Mouse (Mus musculus) liver, adult 2 months (tissue): ENCODE data around the gene Cnst. TPM values are rescaled to one million over a fixed set of nuclear protein-coding genes. Genes with fewer than 3 reads are reported as not detected.

ENCODE experiments used
- DNase-seq: peaks from one replicate; pipeline ENCODE4 v3.0.0-alpha.2; 2011; ENCODE audit warnings: low read depth, low spot score; ENCODE audit errors: extremely low read depth
- H3K27ac ChIP-seq: fragments of 200-500 bp; replicated peaks from 2 replicates; pipeline ENCODE4 v1.5.1; 2012; ENCODE audit warnings: low read depth, mild to moderate bottlenecking, control low read depth, inconsistent platforms, low read length; ENCODE audit not compliant: insufficient read depth
- H3K27me3 ChIP-seq: fragments of 200-500 bp; 2 replicates; pipeline ENCODE4 v1.6.1; 2012; ENCODE audit warnings: mild to moderate bottlenecking, moderate library complexity, low read length, inconsistent platforms; ENCODE audit not compliant: control insufficient read depth, insufficient read depth
- H3K36me3 ChIP-seq: fragments of 200-500 bp; 2 replicates; pipeline ENCODE4 v1.6.1; 2012; ENCODE audit warnings: low read length, inconsistent platforms; ENCODE audit not compliant: control insufficient read depth, insufficient read depth
- H3K4me1 ChIP-seq: fragments of 200-500 bp; 2 replicates; pipeline ENCODE4 v1.6.1; 2011; ENCODE audit warnings: low read length; ENCODE audit not compliant: control insufficient read depth, insufficient read depth
- H3K4me3 ChIP-seq: fragments of 200-500 bp; 2 replicates; pipeline ENCODE4 v1.5.1; 2011; ENCODE audit warnings: low read depth, mild to moderate bottlenecking, control low read depth, low read length, moderate library complexity; ENCODE audit not compliant: insufficient read depth
- H3K79me2 ChIP-seq: fragments of 200-500 bp; 2 replicates; pipeline ENCODE4 v1.6.1; 2012; ENCODE audit warnings: inconsistent platforms, mild to moderate bottlenecking, low read length, moderate library complexity; ENCODE audit not compliant: control insufficient read depth, insufficient read depth
- H3K9ac ChIP-seq: fragments of 200-500 bp; 2 replicates; pipeline ENCODE4 v1.6.1; 2012; ENCODE audit warnings: low read depth, mild to moderate bottlenecking, control low read depth, inconsistent platforms, low read length
- CTCF ChIP-seq: fragments of 200-500 bp; IDR thresholded peaks from 2 replicates; pipeline ENCODE4 v1.5.1; 2011; ENCODE audit warnings: low read depth, low read length, control low read depth
- POLR2A ChIP-seq: fragments of 200-500 bp; IDR thresholded peaks from 2 replicates; pipeline ENCODE4 v1.6.1; 2011; ENCODE audit warnings: low read length, control low read depth; ENCODE audit not compliant: insufficient read depth; ENCODE audit errors: extremely low read depth
- WGBS: fragments of 180-500 bp; shearing (Covaris S2); methylation state at CpG from one replicate; pipeline ENCODE4 v1.1.7; 2018; 5-methylcytosine and 5-hydroxymethylcytosine counted together
- polyA plus RNA-seq: library from polyadenylated mRNA; depleted of rRNA; stranded (reverse); fragments of >200 nt; gene quantifications from 2 replicates; pipeline ENCODE4 v1.2.3, GENCODE M21; 2012
- total RNA-seq: library from RNA; depleted of rRNA; stranded (reverse); fragments of >200 nt; gene quantifications from 2 replicates; pipeline ENCODE4 v1.2.3, GENCODE M21; 2014

The Cnst gene
- total and polyA plus RNA-seq, 2 experiments = 3.9 to 14.9 TPM

- H3K36me3 ChIP-seq = no peaks in the 10 kb centered on the region
- 74% methylated on average over 4 of the region's 4 CpGs for WGBS
- no peak for DNase-seq
Measured at GRCm38 (mm10) chr1:179664309-179664930, 118.2 kb downstream of the Cnst start.

GRCm38 (mm10) chr1:179666971-179667370, 120.8 kb downstream of the Cnst start:
- H3K27me3 ChIP-seq = no peaks in the 10 kb centered on the region
- no peaks in the 10 kb centered on the region for H3K4me1 ChIP-seq
- H3K79me2 ChIP-seq = no peaks in the 10 kb centered on the region
- no peak overlapping the region for H3K27ac ChIP-seq
- H3K9ac ChIP-seq = no peak overlapping the region
- H3K4me3 ChIP-seq = no peak overlapping the region
- WGBS = 96% methylated on average over 2 of the region's 2 CpGs
- H3K36me3 ChIP-seq = no peaks in the 10 kb centered on the region
- no peak for DNase-seq
- TF ChIP-seq POLR2A (no peak), CTCF (no peak)

More at GRCm38 (mm10) chr1:179664309-179664930, 118.2 kb downstream of the Cnst start:
- no peaks in the 10 kb centered on the region for H3K79me2 ChIP-seq
- no peak overlapping the region for H3K9ac ChIP-seq
- no peaks in the 10 kb centered on the region for H3K27me3 ChIP-seq
- no peaks in the 10 kb centered on the region for H3K4me1 ChIP-seq
- no peak overlapping the region for H3K27ac ChIP-seq
- TF ChIP-seq POLR2A = no peak
- TF ChIP-seq CTCF = no peak
- H3K4me3 ChIP-seq = no peak overlapping the region

GRCm38 (mm10) chr1:179667450-179667849, 121.3 kb downstream of the Cnst start:
- TF ChIP-seq CTCF (no peak), POLR2A (no peak)
- DNase-seq = no peak
- H3K4me3 ChIP-seq = peak overlapping the region; percentile 74
- no peaks in the 10 kb centered on the region for H3K4me1 ChIP-seq
- no peaks in the 10 kb centered on the region for H3K27me3 ChIP-seq
- H3K79me2 ChIP-seq = no peaks in the 10 kb centered on the region
- no peak overlapping the region for H3K27ac ChIP-seq
- H3K9ac ChIP-seq = peak overlapping the region; percentile 67
- WGBS = 31% methylated on average over 7 of the region's 7 CpGs
- no peaks in the 10 kb centered on the region for H3K36me3 ChIP-seq

- no peaks in the 10 kb centered on the region for H3K4me1 ChIP-seq
- H3K9ac ChIP-seq = peak within 1 kb of the TSS; percentile 67
- DNase-seq = peak; percentile 37
- H3K4me3 ChIP-seq = peak within 1 kb of the TSS; percentile 74
- no peak within 1 kb of the TSS for H3K27ac ChIP-seq
- WGBS = under 1% methylated on average over 84 of the region's 84 CpGs
- TF ChIP-seq POLR2A (no peak), CTCF (no peak)
- no peaks in the 10 kb centered on the region for H3K27me3 ChIP-seq
- H3K36me3 ChIP-seq = no peaks in the 10 kb centered on the region
- H3K79me2 ChIP-seq = no peaks in the 10 kb centered on the region
Measured at GRCm38 (mm10) chr1:179668013-179668805, 122.0 kb downstream of the Cnst start, which contains the start of gene Sccpdh. Gene Sccpdh (plus strand): TSS chr1:179668210.

GRCm38 (mm10) chr1:179668836-179669537, 122.8 kb downstream of the Cnst start:
- Histone ChIP-seq H3K79me2 (no peaks in the 10 kb centered on the region), H3K27me3 (no peaks in the 10 kb centered on the region), H3K4me1 (no peaks in the 10 kb centered on the region), H3K27ac (no peak overlapping the region), H3K36me3 (no peaks in the 10 kb centered on the region), H3K9ac (no peak overlapping the region; the same call in 1 of the 2 replicates), H3K4me3 (peak overlapping the region; percentile 74; the same call in 1 of the 2 replicates)
- DNase-seq = no peak
- 49% methylated on average over 12 of the region's 12 CpGs for WGBS
- no peak for TF ChIP-seq POLR2A
- TF ChIP-seq CTCF = no peak
